Mouse (Mus musculus): Measurements from ENCODE around the gene Lmbr1l.
"Not testable (repeated sequence)": the region's sequence is repeated elsewhere in the genome, so short reads cannot be mapped to it uniquely, and the experiment has no call there.

Gene Lmbr1l

DNA sequence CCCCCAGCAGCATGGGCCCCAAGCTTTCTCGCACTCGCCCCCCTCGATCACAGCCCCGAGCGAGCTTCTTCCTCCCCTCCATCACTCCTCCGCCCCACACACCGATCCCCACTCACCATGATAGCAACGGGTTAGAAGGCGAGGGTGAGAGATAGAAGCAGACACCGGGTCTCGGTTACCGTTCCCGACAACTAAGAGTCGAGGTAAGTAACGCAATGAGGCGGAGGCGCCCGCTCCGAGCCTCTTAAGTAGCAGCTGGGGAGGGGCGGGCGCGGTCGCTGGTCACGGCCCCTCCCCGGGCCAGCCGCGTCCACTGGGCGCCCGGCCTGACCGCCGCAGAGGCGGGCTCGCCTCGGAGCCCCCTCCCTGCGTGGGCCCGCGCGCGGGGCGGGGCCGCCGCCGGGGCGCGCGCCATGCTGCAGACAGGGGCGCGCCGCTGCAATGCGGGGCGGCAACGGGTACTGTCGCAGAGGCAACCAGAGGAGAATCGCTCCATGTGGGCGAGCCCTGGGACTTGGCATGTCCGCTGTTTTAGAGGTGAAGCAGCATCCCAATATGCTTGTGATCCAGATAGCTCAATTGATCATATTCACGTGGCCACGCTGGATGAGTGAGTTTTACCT lies 16.3 kb upstream of the Lmbr1l start, which contains the start of gene Tuba1b:
TSS of gene Tuba1b (minus strand) at position 349 of the 623 bp plus-strand sequence.
- peak; percentile 93 to 96 for DNase-seq

DNA sequence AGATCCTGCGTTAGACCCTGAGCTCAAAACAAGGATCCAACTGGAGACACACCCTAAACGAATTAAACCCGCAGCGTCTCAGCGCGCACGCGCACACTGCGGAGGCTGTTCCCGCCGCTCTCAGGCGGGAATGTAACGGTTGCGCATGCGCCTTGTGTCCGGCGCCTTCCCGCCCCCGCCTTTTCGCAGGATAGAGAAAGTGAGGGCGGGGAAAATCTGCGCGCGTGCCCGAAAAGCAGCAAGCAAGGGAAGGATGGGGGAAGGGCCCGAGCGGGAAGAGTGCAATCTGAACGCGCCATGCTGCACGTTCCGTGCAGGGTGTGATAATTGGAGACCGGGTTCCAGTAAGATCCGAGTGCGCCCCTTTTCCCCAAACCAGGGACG lies 15.8 kb upstream of the Lmbr1l start:
- peak; percentile 96 to 99 for DNase-seq

DNA sequence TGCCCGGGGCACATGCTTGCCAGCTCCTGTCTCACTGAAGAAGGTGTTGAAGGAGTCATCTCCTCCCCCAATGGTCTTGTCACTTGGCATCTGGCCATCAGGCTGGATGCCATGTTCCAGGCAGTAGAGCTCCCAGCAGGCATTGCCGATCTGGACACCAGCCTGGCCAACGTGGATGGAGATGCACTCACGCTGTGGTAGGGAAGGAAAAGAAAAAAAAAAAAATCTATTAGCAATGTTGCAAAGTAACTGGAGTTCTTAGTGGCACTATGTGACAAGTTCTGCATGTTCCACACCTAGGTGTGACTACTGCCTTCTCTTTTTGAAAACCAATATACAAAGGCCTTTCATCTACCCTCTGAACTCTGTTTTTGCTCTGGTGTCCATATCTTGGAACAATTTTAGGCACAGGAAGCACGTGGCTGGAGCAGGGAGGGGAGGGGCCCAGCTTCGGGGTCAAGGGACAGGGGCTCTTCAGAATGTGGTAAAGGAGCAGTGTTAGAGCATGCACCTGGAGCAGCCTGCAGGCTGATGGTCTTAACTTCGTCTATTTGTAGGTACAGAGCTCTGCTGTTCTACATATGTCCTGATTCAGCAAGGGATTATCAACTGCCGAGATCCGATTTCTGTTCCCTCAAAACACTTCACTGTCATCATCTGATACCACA lies 15.1 kb upstream of the Lmbr1l start:
- peak; percentile 64 to 65 for DNase-seq

DNA sequence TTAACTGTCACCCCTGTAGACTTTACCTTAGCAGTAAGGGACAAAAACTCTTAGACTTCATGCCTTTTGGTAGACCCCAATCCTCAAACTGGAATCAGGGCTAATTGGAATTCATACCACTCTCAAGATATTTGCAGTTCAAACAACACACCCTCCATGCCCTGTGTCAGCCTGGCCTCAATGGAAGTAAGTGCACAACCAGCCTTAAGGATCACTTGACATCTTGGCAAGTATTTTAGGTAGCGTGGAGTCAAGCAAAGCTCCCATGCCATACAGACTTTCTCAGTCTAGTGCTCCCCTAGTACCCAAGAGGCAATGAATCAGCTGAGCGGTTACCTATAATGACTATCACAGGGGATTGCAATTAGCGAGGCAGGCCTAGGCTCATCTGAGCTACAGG lies 13.0 kb upstream of the Lmbr1l start:
- DNase-seq: no peak

DNA sequence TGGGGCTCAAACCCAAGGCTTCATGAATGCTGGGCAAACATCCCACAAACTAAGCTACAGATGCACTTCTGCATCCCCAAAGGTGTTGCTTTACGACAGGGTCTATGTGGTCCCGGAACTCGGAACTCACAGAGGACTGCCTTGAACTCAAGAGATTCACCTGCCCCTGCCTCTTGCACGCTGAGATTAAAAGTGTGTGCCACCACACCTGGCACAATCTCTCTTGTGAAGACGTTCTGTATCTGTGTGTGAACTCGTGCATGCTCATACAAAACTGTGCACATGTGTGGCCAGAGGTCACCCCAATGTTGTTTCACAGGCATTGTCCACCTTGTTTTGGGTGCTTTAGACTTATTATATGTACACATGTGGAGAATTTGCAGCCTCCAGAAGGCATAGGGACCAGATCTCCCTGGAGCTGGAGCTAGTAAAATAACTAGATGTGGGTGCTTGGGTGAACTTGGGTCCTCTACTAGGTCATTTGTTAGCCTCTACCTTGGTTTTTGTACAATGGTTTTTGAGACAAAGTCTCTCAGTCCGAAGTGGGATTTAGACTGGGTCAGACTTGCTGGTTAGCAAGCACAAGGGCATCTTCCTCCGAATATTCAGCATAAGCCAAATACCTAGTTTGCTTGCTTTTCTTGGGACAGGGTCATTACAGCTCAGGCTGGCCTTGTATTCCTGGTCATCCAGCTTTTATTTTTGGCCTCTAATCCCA lies 12.1 kb upstream of the Lmbr1l start:
- DNase-seq: no peak

DNA sequence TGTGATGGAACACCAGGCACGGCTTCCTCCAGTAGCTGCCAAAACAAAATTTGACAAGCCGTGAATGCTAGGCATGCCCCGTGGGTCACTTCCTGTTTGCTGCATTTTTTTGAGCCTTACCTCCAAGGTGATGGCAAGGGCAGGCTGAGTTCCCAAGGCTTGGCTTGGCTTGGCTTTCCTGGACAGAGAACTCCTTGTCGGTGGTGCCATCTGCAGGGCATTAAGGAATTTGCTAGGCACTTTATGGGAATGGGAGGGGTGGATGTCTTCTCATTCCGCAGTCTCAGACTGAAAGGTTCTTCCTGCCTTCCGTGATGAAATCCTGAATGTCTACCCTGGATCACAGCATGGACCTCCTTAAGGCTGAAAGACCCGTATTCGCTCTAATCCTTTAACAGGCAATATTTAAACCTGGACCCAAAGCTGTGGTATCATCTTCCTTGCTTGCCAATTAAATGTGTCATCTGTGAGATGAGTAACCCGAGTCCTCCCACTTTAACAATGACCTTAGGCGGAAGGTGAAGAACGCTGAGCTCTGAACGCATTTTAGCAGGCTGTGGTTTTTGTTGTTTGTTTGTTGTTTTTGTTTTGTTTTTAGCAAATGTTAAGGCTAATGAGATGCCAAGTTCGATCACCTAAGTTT lies 10.7 kb upstream of the Lmbr1l start:
- DNase-seq: peak; percentile 82 to 89

DNA sequence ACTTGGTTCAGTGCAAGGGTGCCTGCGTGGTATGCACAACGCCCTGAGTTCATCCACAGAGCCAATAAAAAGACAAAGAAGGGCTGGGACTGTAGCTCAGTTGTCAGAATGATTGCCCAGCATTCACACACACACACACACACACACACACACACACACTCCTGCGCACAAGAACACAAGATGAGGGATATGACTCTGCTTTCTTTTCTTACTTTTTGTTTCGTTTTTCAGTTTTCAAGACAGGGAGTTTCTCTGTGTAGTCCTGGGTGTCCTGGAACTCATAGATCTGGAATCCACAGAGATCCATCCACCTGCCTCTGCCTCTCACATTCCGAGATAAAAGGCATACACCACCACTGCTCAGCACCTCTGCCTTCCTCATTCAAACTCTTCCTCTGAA lies 9.5 kb upstream of the Lmbr1l start:
- DNase-seq: no peak

DNA sequence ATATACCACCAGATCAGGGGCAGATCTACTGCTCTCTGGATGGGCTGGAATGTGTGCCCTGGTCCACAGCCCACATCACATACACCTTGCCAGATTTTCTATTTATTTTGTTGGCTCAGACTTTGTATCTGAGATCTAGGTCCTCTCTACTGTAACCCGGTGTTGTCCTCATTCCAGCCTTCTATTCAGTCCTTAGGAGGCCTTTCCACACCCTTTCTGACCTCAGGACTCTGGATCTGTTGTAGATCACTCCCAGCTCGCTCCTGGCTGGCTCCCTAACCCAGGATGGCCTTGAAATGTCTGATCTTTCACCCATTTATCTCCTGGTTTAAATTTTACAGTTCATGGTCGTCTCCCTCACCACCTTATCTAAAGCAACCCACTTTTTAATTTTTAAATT lies 6.7 kb upstream of the Lmbr1l start:
- DNase-seq: no peak

DNA sequence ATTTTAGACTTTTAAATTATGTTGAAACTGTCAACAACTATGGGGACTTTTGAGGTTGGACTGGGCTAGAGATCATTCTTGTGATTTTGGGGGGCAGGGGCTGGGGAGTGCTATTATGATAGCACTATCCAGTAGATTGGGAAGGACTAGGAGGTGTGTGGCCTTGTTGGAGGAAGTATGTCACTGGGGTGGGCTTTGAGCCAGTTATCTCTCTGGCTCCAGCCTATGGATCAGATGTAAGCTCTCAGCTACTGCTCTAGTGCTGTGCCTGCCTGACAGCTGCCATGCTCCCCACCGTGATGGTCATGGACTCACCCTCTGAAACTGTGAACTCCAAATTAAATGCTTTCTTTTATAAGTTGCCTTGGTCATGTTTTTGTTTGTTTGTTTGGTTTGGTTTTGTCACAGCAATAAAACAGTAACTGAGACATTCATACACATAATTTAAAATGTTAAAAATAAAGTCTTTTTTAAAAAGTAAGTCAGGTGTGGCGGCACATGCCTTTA lies 5.1 kb upstream of the Lmbr1l start:
- no peak for DNase-seq

DNA sequence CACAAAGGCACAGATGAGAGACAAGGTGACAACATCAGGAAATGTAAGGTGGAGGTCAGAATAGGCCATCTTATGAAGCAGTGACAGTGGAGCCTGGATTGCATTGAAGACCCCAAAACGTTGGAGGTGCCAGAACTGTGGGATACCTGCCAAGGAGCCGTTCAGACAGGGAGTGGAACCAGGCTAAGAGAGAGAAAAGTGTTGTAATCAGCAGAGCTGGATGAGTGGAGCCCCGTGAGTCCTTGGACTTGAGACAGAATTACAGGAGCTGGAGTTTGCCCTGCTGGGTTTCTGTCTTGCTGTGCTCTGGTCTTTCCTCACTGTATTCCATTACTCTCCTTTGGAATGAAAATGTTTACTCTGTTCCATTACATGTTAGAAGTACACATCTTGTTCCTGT lies 4.5 kb upstream of the Lmbr1l start:
- DNase-seq: no peak

DNA sequence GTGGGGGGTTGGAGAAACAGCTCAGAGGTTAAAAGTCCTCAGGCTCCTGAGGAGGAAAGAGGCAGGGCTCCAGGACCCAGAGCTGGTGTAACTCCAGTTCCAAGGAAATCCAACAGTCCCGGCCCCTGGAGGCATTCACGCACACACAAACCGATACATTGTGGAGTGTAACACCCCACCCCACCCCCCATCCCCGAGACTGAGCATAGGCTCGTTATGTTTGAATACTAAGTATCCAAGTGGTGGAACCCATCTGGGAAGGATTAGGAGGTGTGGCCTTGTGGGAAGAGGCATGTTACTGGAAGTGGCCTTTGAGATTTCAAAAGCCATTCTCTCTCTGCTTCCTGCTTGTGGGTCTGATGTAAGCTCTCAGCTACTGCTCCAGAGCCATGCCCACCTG lies 3.5 kb upstream of the Lmbr1l start:
- no peak for DNase-seq

DNA sequence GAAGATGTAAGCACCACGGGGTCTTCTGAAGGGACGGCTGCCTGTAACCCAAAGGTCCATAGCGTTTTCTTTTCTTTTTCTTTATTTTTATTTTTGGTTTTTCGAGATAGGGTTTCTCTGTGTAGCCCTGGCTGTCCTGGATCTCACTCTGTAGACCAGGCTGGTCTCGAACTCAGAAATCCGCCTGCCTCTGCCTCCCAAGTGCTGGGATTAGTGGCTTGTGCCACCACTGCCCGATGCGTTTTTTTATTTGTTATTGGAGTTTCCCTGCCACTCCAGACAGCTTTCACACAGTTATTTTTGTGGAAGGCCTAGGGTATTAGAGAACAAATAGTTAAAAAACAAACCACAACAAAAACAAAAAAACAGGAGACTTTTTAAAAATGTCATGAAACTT lies 466 bp upstream of the Lmbr1l start:
- DNase-seq: not testable (repeated sequence)

DNA sequence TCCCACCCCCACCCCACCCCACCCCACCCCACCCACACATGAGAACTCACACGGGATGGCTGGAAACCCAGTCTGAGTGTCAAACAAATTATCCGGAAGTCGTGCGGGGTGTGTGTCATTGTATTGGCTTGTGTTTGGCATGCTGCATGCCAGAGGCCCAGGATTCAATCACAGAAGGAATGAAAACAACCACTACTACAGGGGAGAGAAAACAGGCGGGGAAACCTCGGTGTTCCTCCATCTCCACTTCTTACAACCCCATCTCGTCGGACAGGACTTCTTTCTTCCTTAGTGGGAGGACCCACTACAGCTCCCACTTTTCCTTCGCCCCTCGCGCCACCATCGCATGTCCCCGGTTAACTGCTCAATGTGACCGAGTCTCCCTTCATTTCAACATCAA lies 940 bp downstream of the Lmbr1l start:
- peak; percentile 30 to 40 for DNase-seq

DNA sequence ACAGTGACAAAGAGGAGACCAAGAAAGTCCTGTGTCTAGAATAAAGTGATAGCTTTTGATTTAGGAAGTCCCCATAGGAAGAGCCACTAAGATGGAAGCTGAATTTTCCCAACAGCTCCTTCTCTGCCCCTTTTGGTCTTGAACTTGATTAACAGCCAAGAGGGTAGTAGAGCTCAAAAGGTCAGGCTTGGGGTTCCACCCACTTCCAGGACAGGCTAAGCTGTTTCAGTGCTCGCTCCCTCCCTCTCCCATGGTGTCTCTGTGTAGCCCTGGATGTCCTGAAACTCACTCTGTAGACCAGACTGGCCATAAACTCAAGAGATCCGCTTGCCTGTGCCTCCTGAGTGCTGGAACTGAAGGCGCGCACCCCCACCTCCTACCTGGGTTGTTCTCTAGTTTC lies 2.0 kb downstream of the Lmbr1l start:
- no peak for DNase-seq

DNA sequence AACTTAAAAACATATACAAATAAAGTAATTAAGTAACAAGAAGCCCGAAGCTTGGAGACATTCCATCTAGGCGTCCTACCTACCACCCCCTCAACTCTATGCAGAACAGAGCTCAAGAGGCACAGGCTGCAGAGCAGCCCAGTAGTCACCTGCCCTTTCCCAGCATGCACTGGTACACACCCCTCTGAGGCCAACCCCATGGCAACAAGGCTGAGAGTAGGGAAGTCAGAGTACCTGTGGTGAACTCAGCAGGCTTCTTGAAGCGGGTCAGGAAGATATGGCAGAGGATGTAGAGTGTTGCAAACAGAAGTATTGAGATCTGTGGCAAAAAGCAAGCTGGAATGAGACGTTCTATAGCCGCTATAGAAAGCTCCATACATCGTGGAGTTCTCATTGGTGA lies 3.1 kb downstream of the Lmbr1l start:
- no peak for DNase-seq

DNA sequence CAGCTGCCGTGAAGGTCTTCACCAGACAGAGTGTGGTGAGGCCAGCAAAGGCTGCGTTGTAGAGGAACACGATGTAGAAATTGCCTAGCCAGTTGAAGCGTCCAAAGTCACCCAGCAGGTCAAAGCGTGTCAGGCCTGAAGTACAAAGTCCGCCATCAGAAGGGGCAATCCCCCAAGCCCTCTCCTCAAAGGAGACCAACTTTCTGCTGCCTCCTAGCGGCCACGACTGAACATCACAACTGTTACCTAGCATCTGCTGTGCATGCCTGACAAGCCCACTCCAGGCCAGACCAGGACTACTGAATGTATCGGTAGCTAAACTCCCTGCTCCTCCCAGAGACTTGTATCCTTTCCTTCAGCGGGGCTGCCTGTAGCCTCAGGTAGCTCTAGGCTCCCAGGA lies 13.3 kb downstream of the Lmbr1l start:
- DNase-seq: peak in 1 of 2 experiments; percentile 67

DNA sequence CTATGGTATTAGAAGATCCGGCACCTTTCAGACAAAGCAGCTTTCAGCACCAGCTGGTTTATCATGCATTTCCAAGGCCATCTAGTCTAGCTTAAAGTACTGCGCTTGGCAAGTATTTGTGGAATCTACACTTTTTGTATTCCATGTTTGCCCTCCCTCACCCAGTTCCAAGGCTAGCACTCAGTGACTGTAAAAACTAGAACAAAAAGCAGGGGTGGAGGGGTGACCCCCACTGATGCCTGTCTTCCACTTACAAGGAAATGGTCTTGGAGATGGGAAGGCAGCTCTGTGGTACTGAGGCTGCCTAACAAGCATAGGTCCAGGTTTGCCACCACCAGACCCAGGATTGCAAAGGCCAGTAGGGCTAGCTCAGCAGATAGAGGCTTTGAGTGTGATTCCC lies 15.4 kb downstream of the Lmbr1l start:
- DNase-seq: no peak

DNA sequence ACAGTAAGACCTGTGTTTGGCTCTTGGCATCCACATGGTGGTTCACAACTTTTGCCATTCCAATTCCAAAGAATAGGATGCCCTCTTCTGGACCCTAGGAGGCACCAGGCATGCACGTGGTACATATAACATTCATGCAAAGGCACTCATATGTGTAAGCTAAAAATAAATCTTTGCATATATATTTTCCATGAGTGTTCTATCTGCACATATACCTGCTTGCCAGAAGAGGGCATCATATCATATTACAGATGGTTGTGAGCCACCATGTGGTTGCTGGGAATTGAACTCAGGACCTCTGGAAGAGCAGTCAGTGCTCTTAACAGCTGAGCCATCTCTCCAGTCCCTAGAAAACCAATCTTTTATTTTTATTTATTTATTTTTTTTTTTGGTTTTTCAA lies 16.5 kb downstream of the Lmbr1l start:
- no peak for DNase-seq

DNA sequence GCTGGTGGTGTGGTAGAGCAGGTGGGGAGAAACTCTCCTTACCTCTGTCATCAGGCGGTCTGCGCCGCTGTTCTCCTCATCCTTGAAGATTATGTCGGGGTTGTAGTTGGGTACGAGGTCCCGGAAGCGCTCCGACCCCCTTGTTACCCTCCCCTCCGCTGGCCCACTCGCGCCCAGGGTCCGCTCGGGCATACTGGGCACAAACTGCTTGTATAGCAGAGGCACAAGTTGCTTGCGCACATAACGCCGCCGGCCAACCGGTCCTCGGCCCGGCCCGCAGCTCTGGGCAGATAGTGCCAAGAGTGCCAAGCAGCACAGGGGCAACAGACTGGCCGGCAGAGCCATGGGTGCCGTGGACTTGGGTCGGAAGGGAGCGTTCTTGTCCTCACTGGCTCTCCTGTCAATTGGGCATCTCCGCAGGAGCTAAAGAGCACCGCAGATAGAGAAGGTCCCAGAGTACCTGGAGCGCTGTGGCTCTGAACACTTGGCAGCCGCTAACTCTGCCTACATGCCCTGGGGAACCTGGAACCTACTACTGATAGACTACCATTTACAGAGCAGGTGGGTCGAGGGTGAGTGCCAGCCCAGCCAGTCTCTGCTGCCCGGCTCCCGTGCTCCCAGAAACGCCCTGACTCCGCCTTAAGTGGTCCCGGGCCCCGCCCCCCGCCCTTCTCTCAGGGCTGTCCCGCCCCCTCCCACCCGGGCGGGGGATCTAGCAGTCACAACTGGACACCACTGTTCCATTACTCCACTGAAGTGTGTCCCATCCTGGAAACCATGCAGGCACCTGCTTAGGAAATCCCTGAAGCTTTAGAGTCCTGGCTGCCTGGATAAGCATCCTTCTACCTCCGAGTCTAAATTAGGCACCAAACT lies 19.9 kb downstream of the Lmbr1l start, which contains the start of gene Dhh:
TSS of gene Dhh (minus strand) at position 613 of the 873 bp plus-strand sequence.
- peak in 1 of 2 experiments; percentile 43 for DNase-seq

DNA sequence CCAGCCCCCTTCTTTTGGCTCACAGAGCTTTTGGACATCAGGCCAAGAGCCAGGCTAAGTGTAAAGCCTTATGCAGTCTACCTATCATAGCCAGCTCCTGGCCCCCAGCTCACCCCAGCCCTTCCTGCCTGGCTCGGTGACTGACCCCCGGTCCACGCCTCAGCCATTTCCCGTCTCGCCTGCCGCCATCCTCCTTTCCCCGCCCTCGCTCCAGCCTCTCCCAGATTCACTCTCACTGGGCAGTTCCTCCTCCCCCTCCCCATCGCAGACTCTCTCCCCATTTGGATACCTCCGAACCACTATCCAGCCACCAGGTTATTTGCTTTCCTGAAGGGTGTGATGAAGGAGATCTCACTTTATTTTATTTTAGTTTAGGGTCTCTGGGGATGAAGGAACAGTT lies 20.5 kb downstream of the Lmbr1l start:
- DNase-seq: no peak

DNA sequence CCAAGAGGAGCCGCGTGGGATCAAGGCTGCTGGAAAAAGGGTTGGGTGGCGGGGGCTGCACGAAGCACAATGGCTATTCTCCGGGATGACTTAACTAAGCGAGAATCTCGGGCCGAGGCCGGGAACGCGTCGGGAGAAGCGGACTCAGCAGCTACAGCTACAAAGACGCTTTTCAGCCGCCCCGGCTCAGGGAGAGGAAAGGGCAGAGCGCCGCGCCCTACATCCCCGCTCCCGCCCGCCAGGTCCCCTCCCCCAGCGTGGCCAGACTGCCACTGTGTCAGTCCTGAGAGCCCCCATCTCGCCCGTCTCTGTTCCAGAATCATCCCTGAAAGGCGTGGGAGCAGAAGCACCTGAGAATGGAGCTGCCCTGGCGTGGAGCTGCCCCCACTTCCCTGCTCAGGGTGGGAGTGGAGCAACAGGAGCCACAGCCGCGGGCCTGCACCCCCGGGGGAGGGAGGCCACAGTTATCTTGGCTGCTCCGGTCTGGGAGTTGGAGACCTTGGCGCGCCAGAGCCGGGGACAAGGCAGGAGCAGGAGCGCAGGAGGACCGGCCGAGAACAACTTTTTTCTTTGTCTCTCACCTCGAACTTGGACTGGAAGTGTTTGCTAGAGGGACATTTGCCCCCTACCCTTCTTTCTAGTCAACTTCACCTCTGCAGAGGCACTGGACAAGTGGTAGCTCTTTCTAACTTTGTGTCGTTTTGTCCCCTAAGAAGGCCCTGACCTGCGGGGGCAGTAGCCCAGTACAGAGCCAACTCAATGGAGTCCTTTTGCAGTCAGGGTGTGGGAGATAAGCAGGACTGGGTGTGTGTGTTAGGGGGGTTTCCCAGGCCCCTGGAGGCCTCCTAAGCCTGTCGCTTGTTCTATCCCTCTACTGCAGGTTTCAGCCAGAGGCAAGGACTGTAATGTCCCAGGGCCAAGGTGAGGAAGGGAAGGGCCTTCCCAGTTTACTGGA lies 22.1 kb downstream of the Lmbr1l start:
- DNase-seq: peak in 1 of 2 experiments; percentile 37

Measured in cerebellum, postnatal 25 days (tissue).